Mouse (Mus musculus) lung, postnatal 4 days (tissue): ENCODE data around the gene Map1lc3a.
A peak's percentile ranks its signal among the peaks of the same experiment; 100 is the strongest.

ENCODE experiments used
- DNase-seq, 2 experiments: peaks; one replicate each; pipeline ENCODE4 v3.0.0; 2021

Gene Map1lc3a

DNA sequence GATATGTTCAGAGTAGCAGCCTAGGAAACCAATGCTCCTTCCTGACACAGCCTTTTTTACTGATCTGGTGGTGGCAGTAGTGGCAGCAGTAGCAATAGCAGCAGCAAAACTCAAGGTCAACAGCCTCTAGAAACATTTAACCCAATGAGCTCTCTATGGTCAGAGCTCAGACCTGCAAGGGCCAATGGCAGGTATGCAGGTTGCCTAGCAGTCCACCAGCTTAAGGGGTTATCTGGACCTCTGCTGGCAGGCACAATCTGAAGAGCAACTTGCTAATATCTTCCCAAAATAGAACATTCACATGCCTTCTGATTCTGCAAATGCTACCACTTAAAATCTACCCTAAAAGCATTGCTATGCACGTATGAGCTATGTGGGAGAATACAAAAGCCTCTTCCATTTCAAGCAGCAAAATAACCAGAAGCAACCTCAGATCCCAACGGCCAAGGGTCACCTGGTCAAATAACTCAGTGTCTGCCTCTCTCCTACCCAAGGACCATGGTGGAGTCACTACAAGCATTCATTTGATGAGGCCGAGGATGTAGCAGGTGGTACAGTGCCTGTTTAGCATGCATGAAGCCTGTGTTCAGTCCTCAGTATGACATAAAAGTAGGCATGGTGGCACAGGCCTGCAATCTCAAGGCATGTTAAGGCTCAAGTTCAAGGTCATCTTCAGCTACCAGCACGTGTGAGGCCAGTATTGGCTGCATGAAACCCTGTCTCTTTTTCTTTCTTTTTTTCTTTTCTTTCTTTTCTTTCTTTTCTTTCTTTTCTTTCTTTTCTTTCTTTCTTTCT, 11.6 kb downstream of the Map1lc3a start:
- DNase-seq: no peak

DNA sequence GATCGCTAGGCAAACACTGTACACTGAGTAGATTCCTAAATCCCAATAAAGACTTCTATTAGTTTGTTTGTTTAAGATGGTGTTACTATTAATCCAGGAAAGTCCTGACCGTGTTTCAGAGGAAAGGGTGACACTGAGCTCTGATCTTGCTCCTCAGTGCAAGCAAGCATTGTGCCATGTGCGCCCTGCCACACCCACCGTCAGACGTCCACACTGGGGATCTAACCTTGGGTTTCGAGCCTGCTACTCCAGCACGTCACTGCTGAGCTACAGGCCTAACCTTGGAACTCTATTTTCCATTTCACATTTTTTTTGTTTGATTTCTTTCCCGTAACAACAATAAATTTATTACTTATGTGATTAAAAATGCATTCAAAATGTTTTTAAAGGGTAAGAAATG, 14.0 kb downstream of the Map1lc3a start:
- DNase-seq: no peak

DNA sequence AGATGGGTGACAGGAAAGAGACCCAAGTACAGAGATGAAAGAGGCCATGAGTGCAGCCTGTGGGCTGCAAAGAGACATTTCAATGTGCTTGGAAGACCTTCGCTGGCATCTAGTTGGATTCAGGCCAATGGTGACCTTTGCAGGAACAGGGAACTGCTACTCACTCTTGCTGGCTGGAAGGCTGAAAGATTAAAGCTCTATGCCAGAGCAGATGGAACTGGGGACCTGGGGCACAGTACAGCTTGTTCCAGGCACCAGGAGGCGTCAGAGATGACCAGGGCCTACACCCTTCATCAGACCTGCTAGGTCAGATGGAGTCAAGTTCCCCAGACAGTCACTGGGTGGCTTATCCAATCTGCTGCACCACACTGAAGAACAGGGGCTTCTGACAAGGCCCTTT, 17.3 kb downstream of the Map1lc3a start:
- DNase-seq: no peak

- no peak for DNase-seq
Measured at GRCm38 (mm10) chr2:155293946-155294345, 17.8 kb downstream of the Map1lc3a start.

DNA sequence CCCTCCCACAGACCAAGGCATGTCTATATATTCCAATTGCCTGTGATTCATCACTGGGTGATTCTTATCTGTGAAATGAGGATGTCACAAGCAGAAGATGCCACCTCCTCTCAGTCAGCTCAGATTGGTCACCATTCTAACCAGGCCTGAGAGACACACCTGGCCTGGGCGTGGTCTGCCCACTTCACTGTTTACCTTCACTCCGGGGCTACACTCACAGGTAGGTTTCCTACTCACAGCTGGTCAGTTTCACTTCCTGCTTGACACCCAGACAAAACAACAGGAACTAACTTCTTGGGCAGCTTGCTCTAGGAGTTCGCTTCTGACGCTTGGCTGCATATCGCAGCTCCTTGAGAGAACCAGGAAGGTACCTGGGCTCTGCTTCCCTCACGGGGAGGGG, 19.4 kb downstream of the Map1lc3a start:
- no peak for DNase-seq

DNA sequence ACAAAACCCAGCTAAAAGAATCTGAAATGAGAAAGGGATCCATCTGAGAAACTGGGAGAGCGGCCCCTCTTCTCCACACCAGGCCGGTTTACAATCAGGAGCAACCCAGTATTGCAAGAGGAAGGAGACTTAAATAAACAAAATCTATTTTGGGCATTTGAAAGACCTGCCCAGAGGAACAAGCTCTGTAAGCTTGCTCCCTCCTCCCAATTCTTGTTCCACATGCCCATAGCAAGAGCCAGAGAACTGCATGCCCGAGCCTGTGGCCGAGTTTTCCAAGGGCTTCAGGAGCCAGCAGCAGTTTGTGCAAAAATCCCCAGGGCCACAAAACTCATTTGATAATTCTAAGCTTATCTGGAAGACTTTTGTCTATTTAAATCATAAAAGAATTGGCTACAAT, 23.5 kb downstream of the Map1lc3a start:
- peak; percentile 40 to 44 for DNase-seq

DNA sequence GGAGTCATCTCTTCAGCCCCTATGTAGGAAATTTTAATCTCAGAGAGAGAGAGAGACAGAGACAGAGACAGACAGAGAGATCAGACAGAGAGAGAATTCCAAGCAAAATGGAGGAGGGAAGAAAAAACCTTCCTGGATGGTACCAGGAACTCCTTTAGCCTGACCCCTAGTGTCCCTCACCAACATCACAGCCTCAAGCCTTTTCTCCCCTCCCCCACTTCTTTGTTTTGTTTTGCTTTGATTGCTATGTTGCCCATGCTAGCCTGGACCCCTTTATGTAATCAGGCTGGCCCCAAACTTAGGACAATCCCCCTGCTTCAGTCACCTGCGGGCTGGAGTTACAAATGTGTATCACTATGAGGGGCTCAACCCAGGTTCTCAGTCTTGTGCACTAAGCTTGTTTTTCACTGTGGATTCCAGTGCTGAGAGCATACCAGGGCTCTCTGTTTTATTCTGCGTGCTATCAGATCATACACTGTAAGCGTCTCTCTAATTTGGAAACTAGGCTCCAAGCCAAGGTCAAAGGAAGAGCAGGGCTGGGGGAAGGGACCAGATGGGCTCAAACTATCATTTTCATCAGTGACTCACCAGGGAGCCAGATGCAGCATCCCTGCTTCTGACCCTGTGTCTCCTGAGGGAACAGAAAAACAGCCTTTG, 33.0 kb downstream of the Map1lc3a start:
- peak; percentile 30 to 52 for DNase-seq

GRCm38 (mm10) chr2:155313671-155314070, 37.6 kb downstream of the Map1lc3a start:
- DNase-seq: no peak

DNA sequence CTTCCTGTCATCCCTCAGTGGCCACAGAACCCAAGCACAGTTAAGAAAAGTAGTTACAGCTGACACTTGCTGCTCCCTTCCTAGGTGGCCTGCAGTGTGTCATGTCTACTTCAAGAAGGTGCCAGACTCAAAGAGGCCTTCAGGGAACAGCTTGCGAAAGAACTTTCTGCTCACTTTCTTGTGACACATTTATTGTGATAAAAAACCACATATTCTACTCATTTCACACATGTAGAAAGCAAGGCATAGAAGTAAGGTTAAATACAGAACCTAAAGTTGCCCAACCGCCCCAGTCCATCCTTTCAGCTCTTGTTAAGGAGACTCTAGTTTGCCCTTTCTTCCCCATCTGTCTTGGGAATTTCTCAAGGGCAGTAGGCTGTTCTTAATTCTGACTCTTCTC, 42.5 kb downstream of the Map1lc3a start:
- DNase-seq: no peak

- DNase-seq: peak in 1 of 2 experiments; percentile 29
Measured at GRCm38 (mm10) chr2:155320596-155320995, 44.5 kb downstream of the Map1lc3a start.

- no peak for DNase-seq
Measured at GRCm38 (mm10) chr2:155326001-155326400, 49.9 kb downstream of the Map1lc3a start.
